Mouse (Mus musculus) thymus, adult 2 months (tissue): ENCODE data around the gene Rce1.

Source experiments
- CTCF ChIP-seq: fragments of 200-500 bp; IDR thresholded peaks from 2 replicates; pipeline ENCODE4 v1.5.1; 2012; ENCODE audit warnings: mild to moderate bottlenecking, control low read depth, low read length, moderate library complexity, borderline replicate concordance; ENCODE audit not compliant: control insufficient read depth, poor library complexity, insufficient read depth; ENCODE audit errors: extremely low read depth
- POLR2A ChIP-seq: fragments of 200-500 bp; IDR thresholded peaks from 2 replicates; pipeline ENCODE4 v1.6.1; 2012; ENCODE audit warnings: mild to moderate bottlenecking, low read length, control low read depth, moderate library complexity; ENCODE audit not compliant: control insufficient read depth, poor library complexity, insufficient read depth; ENCODE audit errors: extremely low read depth

- TF ChIP-seq CTCF (no peak), POLR2A (no peak)
Measured at GRCm38 (mm10) chr19:4618183-4618582, 7.3 kb downstream of the Rce1 start.
